ENCODE assay signal across 23 mouse cellular contexts in the genomic region with DNA sequence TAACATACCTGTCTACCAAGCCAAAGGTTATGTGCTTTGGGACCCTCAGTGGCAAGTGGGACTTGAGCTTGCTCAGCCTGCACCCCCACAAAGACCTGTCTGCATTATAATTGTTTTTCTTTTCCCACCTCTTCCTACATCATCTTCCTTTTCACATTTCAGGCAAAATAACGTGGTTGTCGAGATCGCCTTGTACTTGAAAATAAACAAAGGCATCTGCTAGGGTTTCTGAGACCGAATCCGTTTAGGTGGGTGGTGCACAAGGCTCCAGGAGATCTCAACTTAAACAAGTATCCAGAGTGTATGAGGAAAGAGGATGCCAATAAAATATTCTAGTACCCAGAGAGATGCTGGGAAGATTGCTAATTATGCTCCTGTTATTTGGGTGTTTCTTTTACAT.
"Had no signal": no experiment of that assay in that cellular context is flagged by ENCODE, and none has a peak within 500 bp of the region (broad histone marks: within the 10 kb centered on the region; RNA-seq: fewer than 3 reads in every experiment).

No protein-coding gene starts in this region.

- ATAC-seq: intestine, embryonic 15.5 days; liver, postnatal 0 days; lung, postnatal 0 days; midbrain, embryonic 15.5 days had no signal

- H3K27me3 ChIP-seq: intestine, embryonic 15.5 days; kidney, embryonic 15.5 days; limb, embryonic 12.5 days; limb, embryonic 15.5 days; megakaryocyte, embryonic 14.5 days; midbrain, embryonic 15.5 days; neural tube, embryonic 13.5 days had no signal

- H3K4me1 ChIP-seq: intestine, embryonic 15.5 days; kidney, embryonic 15.5 days; limb, embryonic 15.5 days; megakaryocyte, embryonic 14.5 days; midbrain, embryonic 10.5 days had no signal

- DNase-seq: kidney, adult 11 months; kidney, adult 8-10 months; kidney, postnatal 10 days; left cerebral cortex, postnatal 4 days; liver, postnatal 0 days; lung, postnatal 36 days; right cerebral cortex, postnatal 4 days; thymus, adult 2 months; thymus, postnatal 14 days; thymus, postnatal 4 days had no signal

- H3K9ac ChIP-seq: intestine, embryonic 15.5 days; kidney, embryonic 15.5 days; limb, embryonic 12.5 days; limb, embryonic 15.5 days; liver, embryonic 14.5 days; liver, postnatal 0 days; lung, embryonic 14.5 days; midbrain, embryonic 15.5 days; neural tube, embryonic 13.5 days had no signal

- H3K9me3 ChIP-seq: intestine, embryonic 15.5 days; kidney, embryonic 15.5 days; limb, embryonic 12.5 days; limb, embryonic 15.5 days; megakaryocyte, embryonic 14.5 days; midbrain, embryonic 10.5 days; midbrain, embryonic 15.5 days; neural tube, embryonic 13.5 days had no signal

- H3K4me3 ChIP-seq: intestine, embryonic 15.5 days; kidney, embryonic 15.5 days; limb, embryonic 12.5 days; limb, embryonic 15.5 days; megakaryocyte, embryonic 14.5 days; midbrain, embryonic 10.5 days; midbrain, embryonic 15.5 days; neural tube, embryonic 13.5 days had no signal

- H3K27ac ChIP-seq: intestine, embryonic 15.5 days; kidney, embryonic 15.5 days; limb, embryonic 12.5 days; limb, embryonic 15.5 days; liver, embryonic 14.5 days; midbrain, embryonic 10.5 days; midbrain, embryonic 15.5 days; neural tube, embryonic 13.5 days; stomach, postnatal 0 days had no signal

- H3K36me3 ChIP-seq: intestine, embryonic 15.5 days; kidney, embryonic 15.5 days; limb, embryonic 12.5 days; limb, embryonic 15.5 days; midbrain, embryonic 10.5 days; midbrain, embryonic 15.5 days had no signal

- H3K4me2 ChIP-seq: intestine, embryonic 15.5 days; kidney, embryonic 15.5 days; limb, embryonic 12.5 days; limb, embryonic 15.5 days; liver, embryonic 11.5 days; lung, embryonic 14.5 days; midbrain, embryonic 15.5 days; neural tube, embryonic 13.5 days had no signal
